Mouse (Mus musculus): ENCODE measurements at regions not wholly inside any gene's neighbourhood (a gene's known extent, or its start where the extent isn't known, plus 50 kb on each side); places are given as distances from the start of the nearest gene placed in this dataset.
A peak's percentile ranks its signal among the peaks of the same experiment; 100 is the strongest.

DNA sequence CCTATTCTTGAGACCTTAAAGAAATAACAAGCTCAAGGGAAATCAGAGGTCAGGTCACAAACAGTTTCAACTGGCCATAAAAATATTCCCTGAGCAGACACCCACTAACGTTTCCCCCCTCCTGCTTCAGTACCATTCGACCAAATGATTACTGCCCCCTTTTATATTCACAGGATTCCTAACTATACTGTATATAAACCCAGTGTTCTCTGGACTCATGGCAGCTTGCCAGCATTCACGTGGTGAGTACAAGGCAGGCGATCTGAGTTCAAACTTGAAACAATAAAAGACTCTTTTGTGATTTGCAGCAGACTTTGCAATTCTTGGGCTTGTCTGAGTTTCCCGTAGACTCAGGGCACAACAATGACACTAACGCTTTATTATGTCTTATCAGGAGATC lies 989.0 kb upstream of the H2afb3 start:
- H3K36me3 ChIP-seq (replicated peaks; ENCODE audit: control insufficient read depth, insufficient read depth), result no peaks in the 10 kb centered on the region
- DNase-seq (ENCODE audit: low spot score) (no peak), ATAC-seq (ENCODE audit: low FRiP score) (no peak)
- no peaks in the 10 kb centered on the region for H3K9me3 ChIP-seq (ENCODE audit: control insufficient read depth, low read length)
- no peaks in the 10 kb centered on the region for H3K4me1 ChIP-seq (replicated peaks; ENCODE audit: control insufficient read depth, insufficient read depth, low read length)
- WGBS, result 44% methylated on average over 6 of the region's 6 CpGs
- no peak overlapping the region for H3K4me2 ChIP-seq (replicated peaks)
- H3K4me3 ChIP-seq (replicated peaks; ENCODE audit: low read length), result no peak overlapping the region
- no peak overlapping the region for H3K27ac ChIP-seq
- no peak overlapping the region for H3K9ac ChIP-seq
- no peaks in the 10 kb centered on the region for H3K27me3 ChIP-seq (ENCODE audit: control insufficient read depth, insufficient read depth, low read length)

GRCm38 (mm10) chrX:121291239-121291638 lies 978.3 kb upstream of the H2afb3 start:
- Histone ChIP-seq H3K4me1 (replicated peaks; ENCODE audit: control insufficient read depth, insufficient read depth, low read length) (no peaks in the 10 kb centered on the region), H3K36me3 (replicated peaks; ENCODE audit: control insufficient read depth, insufficient read depth) (no peaks in the 10 kb centered on the region), H3K27me3 (ENCODE audit: control insufficient read depth, insufficient read depth, low read length) (no peaks in the 10 kb centered on the region), H3K4me3 (replicated peaks; ENCODE audit: low read length) (no peak overlapping the region), H3K4me2 (replicated peaks) (no peak overlapping the region), H3K9ac (no peak overlapping the region), H3K27ac (no peak overlapping the region), H3K9me3 (ENCODE audit: control insufficient read depth, low read length) (no peaks in the 10 kb centered on the region)
- no peak for DNase-seq (ENCODE audit: low spot score)
- no peak for ATAC-seq (ENCODE audit: low FRiP score)

DNA sequence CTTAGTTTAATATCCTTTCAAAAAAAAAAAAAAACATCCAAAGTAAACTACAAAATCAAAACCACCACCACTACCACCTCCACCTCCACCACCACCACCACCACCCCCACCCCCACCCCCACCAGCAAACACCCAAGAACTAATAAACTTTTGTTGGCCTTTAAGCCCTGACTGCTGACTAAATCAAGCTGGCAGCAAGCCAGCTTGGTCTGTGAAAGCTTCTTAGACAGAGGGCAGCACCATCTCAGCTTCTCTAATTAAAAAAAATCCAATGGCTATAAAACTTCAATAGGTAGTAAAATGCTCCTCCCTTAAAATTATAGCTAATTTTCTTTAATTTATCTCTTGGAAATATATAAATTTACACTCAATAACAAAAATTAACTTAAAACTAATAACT lies 957.2 kb upstream of the H2afb3 start:
- Histone ChIP-seq H3K9me3 (ENCODE audit: control insufficient read depth, low read length) (no peaks in the 10 kb centered on the region), H3K4me3 (replicated peaks; ENCODE audit: low read length) (no peak overlapping the region), H3K4me1 (replicated peaks; ENCODE audit: control insufficient read depth, insufficient read depth, low read length) (no peaks in the 10 kb centered on the region), H3K27ac (no peak overlapping the region), H3K36me3 (replicated peaks; ENCODE audit: control insufficient read depth, insufficient read depth) (no peaks in the 10 kb centered on the region), H3K9ac (no peak overlapping the region), H3K4me2 (replicated peaks) (no peak overlapping the region), H3K27me3 (ENCODE audit: control insufficient read depth, insufficient read depth, low read length) (no peaks in the 10 kb centered on the region)
- DNase-seq (ENCODE audit: low spot score) (no peak), ATAC-seq (ENCODE audit: low FRiP score) (no peak)

DNA sequence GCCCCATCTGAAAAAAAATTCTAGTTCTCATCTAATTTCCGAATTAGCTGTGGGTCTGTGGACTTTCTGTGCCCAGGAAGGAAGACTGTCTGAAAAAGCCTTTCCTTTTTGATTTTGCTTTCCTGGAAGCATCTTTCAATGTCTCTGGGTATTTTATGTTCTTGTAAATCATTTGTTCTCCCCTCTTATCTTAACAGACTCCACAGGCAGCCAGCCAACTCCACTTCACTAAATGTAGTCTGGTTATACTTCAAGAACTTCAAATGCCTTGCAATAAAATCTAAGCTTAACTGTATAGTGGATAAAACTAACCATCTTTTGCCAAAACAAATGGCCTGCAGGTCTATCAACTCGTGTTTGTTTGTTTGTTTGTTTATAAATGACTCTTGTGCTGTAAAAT lies 956.7 kb upstream of the H2afb3 start:
- Histone ChIP-seq H3K27me3 (ENCODE audit: control insufficient read depth, insufficient read depth, low read length) (no peaks in the 10 kb centered on the region), H3K4me3 (replicated peaks; ENCODE audit: low read length) (no peak overlapping the region), H3K4me1 (replicated peaks; ENCODE audit: control insufficient read depth, insufficient read depth, low read length) (no peaks in the 10 kb centered on the region), H3K4me2 (replicated peaks) (no peak overlapping the region), H3K36me3 (replicated peaks; ENCODE audit: control insufficient read depth, insufficient read depth) (no peaks in the 10 kb centered on the region), H3K9me3 (ENCODE audit: control insufficient read depth, low read length) (no peaks in the 10 kb centered on the region), H3K9ac (no peak overlapping the region), H3K27ac (no peak overlapping the region)
- WGBS, result 64% methylated on average over 2 of the region's 2 CpGs
- DNase-seq (ENCODE audit: low spot score) (no peak), ATAC-seq (ENCODE audit: low FRiP score) (no peak)

DNA sequence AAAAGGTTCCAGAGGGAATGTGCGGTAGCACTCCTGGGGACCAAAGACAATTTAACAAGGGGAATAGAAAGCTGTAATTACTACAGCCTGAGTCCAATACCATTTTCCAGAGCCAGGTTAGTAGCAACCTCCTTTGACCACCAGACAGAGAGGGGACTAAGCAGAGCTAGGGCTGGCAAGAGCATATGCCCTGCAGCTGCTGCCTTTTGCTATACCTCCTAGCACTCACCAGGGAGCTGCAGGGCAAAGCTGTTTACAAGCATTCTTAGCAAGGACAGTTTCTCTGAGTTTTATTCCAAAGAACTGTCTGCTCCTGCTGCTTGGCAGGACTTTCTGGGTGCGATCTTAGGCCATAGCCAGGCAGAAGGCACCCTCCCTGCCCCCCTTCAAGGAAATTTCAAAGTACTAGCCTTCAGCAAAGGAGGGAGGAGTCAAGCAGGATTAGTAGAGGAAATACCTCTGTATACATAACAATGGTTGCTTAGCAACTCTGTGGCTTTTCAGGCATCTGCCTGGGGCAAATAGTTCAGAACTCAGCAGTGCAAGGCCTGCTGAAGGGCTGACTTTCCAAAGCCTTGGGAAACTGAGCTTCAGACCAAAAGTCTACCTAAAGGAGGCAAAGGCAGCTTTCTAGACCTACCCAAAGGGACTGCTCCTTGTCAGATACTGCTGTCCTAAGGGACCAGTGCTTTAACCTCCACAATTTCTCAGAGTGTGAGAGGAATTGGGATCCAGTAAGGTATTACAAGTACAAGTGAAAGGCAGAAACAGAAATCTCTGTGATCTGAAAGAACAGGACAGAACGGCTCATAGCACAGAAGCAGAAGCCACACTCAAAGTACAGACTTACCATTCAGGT lies 919.5 kb upstream of the H2afb3 start:
- Histone ChIP-seq H3K27ac (no peak overlapping the region), H3K4me1 (replicated peaks; ENCODE audit: control insufficient read depth, insufficient read depth, low read length) (peaks cover 3% of the 10 kb centered on the region; the same call in 1 of the 2 replicates)
- 29% methylated on average over 3 of the region's 3 CpGs for WGBS

More for the DNA sequence above, 919.5 kb upstream of the H2afb3 start:
- Histone ChIP-seq H3K9me3 (ENCODE audit: control insufficient read depth, low read length) (no peaks in the 10 kb centered on the region), H3K9ac (no peak overlapping the region), H3K4me3 (replicated peaks; ENCODE audit: low read length) (no peak overlapping the region), H3K27me3 (ENCODE audit: control insufficient read depth, insufficient read depth, low read length) (no peaks in the 10 kb centered on the region), H3K4me2 (replicated peaks) (no peak overlapping the region), H3K36me3 (replicated peaks; ENCODE audit: control insufficient read depth, insufficient read depth) (no peaks in the 10 kb centered on the region)
- DNase-seq (ENCODE audit: low spot score) (no peak), ATAC-seq (ENCODE audit: low FRiP score) (peak; percentile 80)
